In the genomic region with DNA sequence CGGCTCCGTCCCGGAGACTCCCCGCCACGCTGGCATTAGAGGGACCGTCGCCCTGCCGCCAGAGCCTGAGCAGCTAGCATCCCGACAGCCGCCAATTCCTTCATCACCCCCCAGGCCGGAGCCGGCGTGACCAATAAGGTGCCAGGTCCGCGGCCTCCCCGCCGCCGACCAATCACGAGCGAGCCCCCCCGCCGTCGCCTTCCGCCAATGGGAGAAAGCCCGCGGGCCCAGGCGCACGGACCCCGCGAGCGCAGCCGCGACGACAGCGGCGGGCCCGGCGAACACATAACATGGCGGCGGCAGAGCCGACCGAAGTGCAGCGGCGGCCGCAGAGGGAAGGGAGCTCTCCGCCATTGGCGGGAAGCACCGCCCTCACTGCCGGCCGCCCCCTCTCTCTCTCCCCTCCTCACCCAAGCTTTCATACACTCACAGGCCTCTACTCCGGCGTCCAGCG, we compare ENCODE assay signal across 8 mouse cellular contexts. TPM values are rescaled to one million over a fixed set of nuclear protein-coding genes. Genes with fewer than 3 reads are reported as not detected.
DNase-seq lines count a peak whose midpoint lies in the region; ATAC-seq lines count a peak whose summit lies in the region.

No protein-coding gene starts in this region.

- ATAC-seq in inflammation-experienced regulatory T-cells, adult 6 months, result peak; percentile 67
- peak; percentile 86 for ATAC-seq in megakaryocyte progenitor cell, adult 5-6 weeks (replicated peaks; ENCODE audit: poor library complexity)

- peak; percentile 97 to 98 for DNase-seq in adrenal gland, adult (ENCODE audit: inconsistent age in 2 of 2, low spot score in 1 of 2)
- DNase-seq in embryo, embryonic 10 days (ENCODE audit: low spot score), result peak; percentile 95
- DNase-seq in gastrocnemius, postnatal 10 days, result peak; percentile 97
- peak; percentile 93 to 99 for DNase-seq in left cerebral cortex, postnatal 10 days (ENCODE audit: extremely low spot score in 1 of 2, low spot score in 2 of 2)
- DNase-seq in right cerebral cortex, postnatal 10 days (ENCODE audit: low spot score in 2 of 2), result peak; percentile 97
- peak; percentile 96 for DNase-seq in urinary bladder, postnatal 14 days (ENCODE audit: low spot score)

- intact Hi-C loops in left cerebral cortex, postnatal 10 days (cut with DNase I), result no loop called here

RNA-seq across cellular contexts. Expression of a gene that starts 6.2 kb away (rescaled TPM):
- total RNA-seq in gastrocnemius, postnatal 10 days (2021), result 10 to 100 TPM; 47.2 to 55.8 TPM
- 10 to 100 TPM; 56.4 to 70.1 (median 67.4) TPM for polyA plus RNA-seq in inflammation-experienced regulatory T-cells, adult 6 months (2017; shearing (Covaris generic))
- total RNA-seq in left cerebral cortex, postnatal 10 days (2021), result 10 to 100 TPM; 43.8 to 47.9 TPM
- 60.6 and 69.9 TPM in 2 replicates for total RNA-seq in megakaryocyte progenitor cell, adult 5-6 weeks (2015)
- 40.8 and 41.5 TPM in 2 replicates for total RNA-seq in megakaryocyte progenitor cell, adult 5-6 weeks (2017)

RNA-seq across cellular contexts. Expression of a gene that starts 29.5 kb away (rescaled TPM):
- under 1 TPM; 0.20 to 0.40 TPM for total RNA-seq in gastrocnemius, postnatal 10 days (2021)
- polyA plus RNA-seq in inflammation-experienced regulatory T-cells, adult 6 months (2017; shearing (Covaris generic)), result 1 to 10 TPM in 2 of 3 experiments, under 1 TPM in 1; 0.58 to 1.1 (median 1.0) TPM
- 10 to 100 TPM; 38.9 to 41.0 TPM for total RNA-seq in left cerebral cortex, postnatal 10 days (2021)
- total RNA-seq in megakaryocyte progenitor cell, adult 5-6 weeks (2015), result 0.02 and 0.07 TPM in 2 replicates
- total RNA-seq in megakaryocyte progenitor cell, adult 5-6 weeks (2017), result 0.14 TPM in 1 of 2 replicates, not detected in the other

Comparison
In these comparisons a context has a peak if more than half of its experiments do, and no peak if none do; other contexts are left out.
1. Peak in every context shown above with its lines: DNase-seq and ATAC-seq.
2. RNA of a gene that starts 29.5 kb away (total RNA-seq): 38.9 to 41.0 TPM in left cerebral cortex, postnatal 10 days; 0.20 to 0.40 TPM in gastrocnemius, postnatal 10 days and 0.02 to 0.14 TPM in megakaryocyte progenitor cell, adult 5-6 weeks; every median in the first group is over 10 times any median in the second.